Mouse (Mus musculus) bone marrow, adult 2 months (tissue): ENCODE data around the gene Sox8.

Experiments
- CTCF ChIP-seq: fragments of 200-500 bp; IDR thresholded peaks from 2 replicates; pipeline ENCODE4 v1.5.1; 2011; ENCODE audit warnings: low read length, control low read depth; ENCODE audit not compliant: control insufficient read depth, insufficient read depth
- POLR2A ChIP-seq: fragments of 200-500 bp; IDR thresholded peaks from 2 replicates; pipeline ENCODE4 v1.6.1; 2011; ENCODE audit warnings: low read depth, mild to moderate bottlenecking, control low read depth, low read length, borderline replicate concordance; ENCODE audit not compliant: control insufficient read depth

GRCm38 (mm10) chr17:25618508-25619056 lies 48.1 kb upstream of the Sox8 start:
- TF ChIP-seq CTCF (no peak), POLR2A (no peak)
